Mouse (Mus musculus): ENCODE results near the gene Pip5k1b.

Pip5k1b gene

GRCm38 (mm10) chr19:24543386-24544350, 12.0 kb downstream of the Pip5k1b start:
- no peak for DNase-seq (ENCODE audit: inconsistent age in 2 of 2, low spot score in 1 of 2)

DNA sequence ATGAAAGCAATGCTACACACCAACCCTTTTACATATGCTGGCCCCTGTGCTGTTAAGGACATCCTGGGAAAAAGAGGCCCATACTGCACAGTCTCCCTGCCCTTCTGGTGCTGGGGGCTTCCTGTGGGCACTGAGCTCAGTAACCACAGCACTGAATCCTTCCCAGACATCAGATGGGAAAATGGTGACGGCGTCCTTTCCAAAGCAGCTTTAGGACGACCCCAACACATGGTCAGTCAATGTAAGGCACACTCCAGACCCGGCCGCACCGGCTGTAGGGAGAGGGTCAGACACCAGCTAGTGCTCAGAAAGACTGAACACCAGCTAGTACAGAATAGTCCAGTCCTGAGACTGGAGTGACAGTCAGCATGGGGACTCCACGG, 13.4 kb downstream of the Pip5k1b start:
- DNase-seq (ENCODE audit: inconsistent age in 2 of 2, low spot score in 1 of 2), result no peak

GRCm38 (mm10) chr19:24541669-24542292, 13.9 kb downstream of the Pip5k1b start:
- DNase-seq (ENCODE audit: inconsistent age in 2 of 2, low spot score in 1 of 2), result no peak

GRCm38 (mm10) chr19:24540952-24541668, 14.6 kb downstream of the Pip5k1b start:
- DNase-seq (ENCODE audit: inconsistent age in 2 of 2, low spot score in 1 of 2), result no peak

GRCm38 (mm10) chr19:24539041-24539440, 16.6 kb downstream of the Pip5k1b start:
- DNase-seq (ENCODE audit: inconsistent age in 2 of 2, low spot score in 1 of 2), result no peak

DNA sequence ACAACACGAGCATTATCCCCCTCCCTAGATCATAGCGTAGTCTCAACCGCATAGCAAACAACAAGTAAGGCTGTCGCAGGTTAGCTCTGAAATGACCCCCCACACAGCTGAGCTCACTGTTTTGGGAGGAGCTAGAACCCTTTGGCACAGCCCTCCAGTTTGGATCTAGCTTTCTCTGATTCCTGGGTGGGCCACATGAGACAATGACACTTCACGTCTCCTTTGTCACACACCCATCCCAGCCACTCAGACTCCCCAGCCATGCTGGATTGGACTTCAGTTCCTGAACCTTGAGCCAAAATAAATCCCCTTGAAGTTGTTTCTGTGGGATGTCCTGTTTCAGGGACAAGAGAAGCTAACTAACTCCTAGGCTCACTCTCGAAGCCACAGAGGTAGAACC, 17.5 kb downstream of the Pip5k1b start:
- no peak for DNase-seq (ENCODE audit: inconsistent age in 2 of 2, low spot score in 1 of 2)

- no peak for DNase-seq (ENCODE audit: inconsistent age in 2 of 2, low spot score in 1 of 2)
Measured at GRCm38 (mm10) chr19:24537691-24538090, 18.0 kb downstream of the Pip5k1b start.

DNA sequence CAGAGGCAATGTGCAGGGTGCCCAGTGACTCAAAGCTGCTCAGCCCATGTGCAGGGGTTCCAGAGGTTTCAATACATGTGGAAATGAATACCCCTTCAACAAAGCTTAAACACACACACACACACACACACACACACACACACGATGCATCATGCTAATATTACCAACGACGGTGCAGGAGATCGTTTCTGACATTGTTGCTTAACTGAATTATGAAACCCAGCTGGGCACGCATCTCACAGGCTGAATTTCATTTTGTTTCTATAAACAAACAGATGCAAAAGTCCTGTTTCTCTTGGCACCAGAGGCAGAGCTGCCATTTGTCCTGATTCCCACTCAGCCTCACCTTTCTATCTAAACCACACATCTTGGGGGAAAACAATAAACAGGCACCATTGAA, 18.8 kb downstream of the Pip5k1b start:
- DNase-seq (ENCODE audit: inconsistent age in 2 of 2, low spot score in 1 of 2), result no peak

DNA sequence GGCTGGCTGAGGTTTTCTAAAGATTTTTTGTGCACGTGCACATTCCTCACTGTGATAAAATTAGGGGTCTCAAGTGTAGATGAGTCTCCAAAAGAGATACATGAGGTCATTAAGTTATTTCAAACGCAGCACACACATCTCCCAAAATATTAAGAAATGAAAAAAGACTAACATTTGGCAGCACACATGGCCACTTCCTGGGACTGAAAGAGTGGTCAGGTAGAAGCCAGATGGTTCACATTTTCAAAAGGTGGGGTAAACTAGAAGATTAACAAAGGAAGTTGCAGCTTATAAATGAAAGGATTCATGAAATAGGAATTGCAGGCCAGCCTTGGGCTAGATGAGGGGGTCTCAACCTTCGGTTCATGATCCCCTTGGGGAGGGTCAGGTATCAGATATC, 19.4 kb downstream of the Pip5k1b start:
- DNase-seq (ENCODE audit: inconsistent age in 2 of 2, low spot score in 1 of 2), result no peak

DNA sequence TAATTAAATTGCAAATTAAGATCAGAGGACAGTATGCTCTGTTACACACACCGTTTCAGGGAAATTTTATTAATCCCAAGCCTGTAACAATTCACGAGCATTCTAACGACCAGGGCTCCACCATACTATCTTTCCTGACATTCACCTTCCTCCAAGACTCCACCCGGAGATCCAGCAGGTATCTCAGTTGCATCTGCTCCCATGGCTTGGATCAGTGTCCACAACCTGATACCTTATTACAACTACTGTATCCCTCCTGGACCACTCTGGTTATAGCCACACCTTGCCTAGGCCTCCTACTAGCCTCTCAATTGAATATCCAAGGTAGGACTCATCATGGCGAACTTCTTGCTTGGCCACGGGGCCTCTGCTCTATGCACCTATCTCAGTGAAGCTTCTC, 20.5 kb downstream of the Pip5k1b start:
- no peak for DNase-seq (ENCODE audit: inconsistent age in 2 of 2, low spot score in 1 of 2)

DNA sequence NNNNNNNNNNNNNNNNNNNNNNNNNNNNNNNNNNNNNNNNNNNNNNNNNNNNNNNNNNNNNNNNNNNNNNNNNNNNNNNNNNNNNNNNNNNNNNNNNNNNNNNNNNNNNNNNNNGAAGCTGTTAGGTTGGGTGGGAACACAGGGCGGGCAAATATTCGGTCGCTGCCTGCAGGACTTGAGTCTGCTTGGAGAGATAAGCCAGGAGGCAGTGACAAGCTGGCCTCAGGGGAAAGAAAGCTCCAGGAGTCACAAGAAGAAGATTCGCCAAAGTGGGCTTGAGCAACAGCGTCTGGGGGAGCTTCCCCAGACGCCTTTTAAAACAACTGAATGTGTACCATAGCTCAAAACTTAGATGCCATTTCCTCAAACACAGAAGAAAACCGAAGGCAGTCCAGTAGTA, 20.9 kb downstream of the Pip5k1b start:
- DNase-seq (ENCODE audit: inconsistent age in 2 of 2, low spot score in 1 of 2), result no peak

GRCm38 (mm10) chr19:24528910-24529561, 26.6 kb downstream of the Pip5k1b start:
- no peak for DNase-seq (ENCODE audit: inconsistent age in 2 of 2, low spot score in 1 of 2)

GRCm38 (mm10) chr19:24528129-24528730, 27.4 kb downstream of the Pip5k1b start:
- DNase-seq (ENCODE audit: inconsistent age in 2 of 2, low spot score in 1 of 2), result no peak

- no peak for DNase-seq (ENCODE audit: inconsistent age in 2 of 2, low spot score in 1 of 2)
Measured at GRCm38 (mm10) chr19:24527613-24527948, 28.1 kb downstream of the Pip5k1b start.

DNA sequence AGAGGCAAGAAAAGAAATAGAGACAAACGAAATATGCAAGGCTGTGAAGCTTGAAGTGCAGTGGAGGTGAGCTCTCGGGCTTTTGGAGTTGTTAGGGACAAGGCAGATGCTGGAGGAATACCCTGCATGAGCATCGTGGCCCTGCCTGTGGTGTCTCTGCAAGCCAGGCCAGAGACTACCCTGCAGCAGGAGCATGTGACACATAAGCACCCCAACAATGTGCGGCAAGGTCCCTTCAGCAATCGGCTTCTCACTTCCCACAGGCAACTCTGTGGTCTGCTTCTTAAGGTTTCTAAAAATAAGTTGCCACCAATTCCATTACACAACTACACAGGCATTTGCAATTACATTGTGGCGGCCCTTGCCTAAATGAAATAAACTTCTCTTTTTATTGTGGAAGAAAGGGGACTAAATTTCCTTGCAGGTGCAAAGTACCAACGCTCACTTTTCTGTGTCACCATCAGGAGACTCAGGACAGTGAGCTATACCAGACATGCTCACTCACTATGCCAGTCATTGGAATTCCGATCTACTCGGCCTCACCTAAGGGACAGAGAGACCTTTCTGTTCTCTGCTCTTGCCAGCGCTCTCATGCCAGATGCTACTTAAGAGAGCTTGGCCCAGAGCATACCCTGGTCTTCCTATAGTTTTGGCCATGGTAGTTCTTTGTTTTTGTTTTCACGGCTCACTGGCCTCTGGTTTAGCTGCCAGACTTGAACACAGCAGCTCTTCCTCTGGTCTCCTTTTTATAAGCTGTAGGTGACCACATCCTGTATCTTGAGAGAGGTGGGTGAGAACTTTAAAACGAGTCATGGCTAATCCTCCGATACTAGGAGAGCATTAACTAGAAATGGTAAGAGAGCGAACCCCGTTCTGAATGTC, 28.7 kb downstream of the Pip5k1b start:
- no peak for DNase-seq (ENCODE audit: inconsistent age in 2 of 2, low spot score in 1 of 2)

DNA sequence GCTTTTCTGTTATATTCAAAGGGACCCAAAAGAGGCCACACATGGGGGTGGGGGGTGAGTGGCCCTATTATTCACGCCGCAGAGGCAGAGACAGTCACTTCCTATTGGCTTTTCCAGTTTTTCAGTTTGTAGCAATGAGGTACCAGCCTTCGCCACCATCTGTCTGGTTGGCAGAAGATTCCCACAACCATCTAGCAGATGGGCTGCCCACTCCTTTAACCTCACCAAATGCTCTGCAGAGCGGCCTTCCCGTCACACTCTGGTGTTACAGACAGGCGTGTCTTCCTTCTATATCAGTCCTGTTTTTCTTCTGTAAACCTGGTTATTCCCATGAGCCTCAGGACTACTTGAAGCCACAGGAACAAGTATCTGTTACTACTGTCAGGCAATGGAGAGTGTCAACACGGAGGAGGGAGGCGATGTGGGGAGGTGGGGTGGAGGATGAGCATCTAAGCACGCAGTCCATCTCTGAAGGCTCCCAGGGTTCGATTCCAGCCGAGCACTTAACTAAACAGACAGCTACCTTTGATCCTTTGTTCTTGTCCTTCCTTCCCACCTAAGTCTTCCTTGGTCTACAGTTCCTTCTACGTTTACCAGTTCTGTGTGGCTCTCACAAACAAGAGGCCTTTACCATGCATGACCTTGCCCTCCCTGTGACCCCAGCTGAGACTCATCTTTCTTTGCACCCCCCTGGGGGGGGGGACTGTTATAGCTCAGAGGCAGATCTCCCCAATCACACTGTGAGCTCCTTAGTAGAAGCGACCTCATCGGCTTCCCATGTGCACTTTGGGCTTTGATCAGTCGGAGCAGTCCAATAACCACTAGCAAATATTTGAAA, 32.0 kb downstream of the Pip5k1b start:
- no peak for DNase-seq (ENCODE audit: inconsistent age in 2 of 2, low spot score in 1 of 2)

DNA sequence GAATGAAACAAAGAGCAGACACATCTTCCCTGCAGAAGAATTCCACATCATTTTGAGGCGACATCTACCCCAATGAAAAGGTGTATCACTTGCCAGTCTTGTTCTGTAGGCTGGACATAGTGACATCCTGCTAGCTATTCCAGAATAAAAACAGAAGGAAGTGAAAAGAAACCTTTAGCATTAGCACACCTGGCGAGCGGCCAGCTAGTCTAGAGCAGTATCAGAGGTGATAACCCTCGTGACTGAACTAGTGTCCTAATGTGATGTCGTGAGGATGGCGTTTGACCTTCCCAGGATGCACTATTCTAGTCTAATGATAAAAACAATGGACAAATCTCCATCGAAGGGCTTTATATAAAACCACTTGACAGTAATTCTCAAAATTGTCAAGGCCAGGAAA, 33.7 kb downstream of the Pip5k1b start:
- DNase-seq (ENCODE audit: inconsistent age in 2 of 2, low spot score in 1 of 2), result no peak

DNA sequence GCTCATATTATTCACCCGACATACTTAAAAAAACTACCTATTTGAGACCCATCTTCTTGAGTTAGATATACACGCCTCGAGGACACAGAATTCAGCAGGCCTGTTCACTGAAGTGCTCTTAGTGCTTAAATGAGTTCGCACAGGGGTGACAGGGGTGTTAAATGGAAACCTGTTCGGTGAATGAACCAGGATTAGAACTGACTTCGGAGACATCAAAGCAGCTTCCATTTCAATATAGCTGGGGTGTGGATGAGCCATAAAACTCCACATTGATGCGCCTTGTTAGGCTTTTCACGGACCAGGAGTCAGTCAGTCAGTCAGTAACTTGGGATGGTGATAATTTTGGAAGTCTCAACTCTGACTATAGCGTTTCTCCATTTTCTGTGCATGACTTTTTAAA, 34.5 kb downstream of the Pip5k1b start:
- DNase-seq (ENCODE audit: inconsistent age in 2 of 2, low spot score in 1 of 2), result no peak

GRCm38 (mm10) chr19:24519732-24520409, 35.8 kb downstream of the Pip5k1b start:
- no peak for DNase-seq (ENCODE audit: inconsistent age in 2 of 2, low spot score in 1 of 2)

Measured in adrenal gland, adult (tissue).